Mouse (Mus musculus): ENCODE data around the gene 1700011M02Rik. TPM values are rescaled to one million over a fixed set of nuclear protein-coding genes. Genes with fewer than 3 reads are reported as not detected.

1700011M02Rik gene
- polyA plus RNA-seq (2014; fragmentation: Illumina TruSeq; extraction: RNeasy Lipid Tissue Mini Kit (QIAGEN cat#74804)) = not detected

DNA sequence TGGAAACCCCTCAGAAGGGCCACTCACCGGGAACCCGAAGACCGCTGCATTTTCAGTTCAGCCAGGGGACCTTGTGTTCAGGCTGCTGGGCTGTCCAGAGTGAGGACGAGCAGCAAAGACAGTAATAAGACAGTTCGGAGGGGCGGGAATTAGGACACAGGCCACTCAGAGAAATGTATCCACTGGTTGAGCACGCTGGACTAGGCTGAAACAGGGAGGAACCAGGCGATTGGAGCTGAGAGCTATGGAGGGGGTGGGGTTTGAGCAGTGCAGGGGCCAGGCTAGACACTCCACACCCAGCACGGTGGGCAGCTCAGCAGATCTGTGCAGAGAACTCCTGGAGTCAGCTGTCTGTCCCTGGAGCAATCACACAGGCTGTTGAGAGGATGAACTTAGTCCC, at the start of gene 1700011M02Rik, which contains the start of gene Dmrtc1a:
1700011M02Rik (plus strand) TSS at position 319 of the 400 bp plus-strand sequence.
Dmrtc1a (minus strand) TSS at position 101 of the 400 bp plus-strand sequence.

DNA sequence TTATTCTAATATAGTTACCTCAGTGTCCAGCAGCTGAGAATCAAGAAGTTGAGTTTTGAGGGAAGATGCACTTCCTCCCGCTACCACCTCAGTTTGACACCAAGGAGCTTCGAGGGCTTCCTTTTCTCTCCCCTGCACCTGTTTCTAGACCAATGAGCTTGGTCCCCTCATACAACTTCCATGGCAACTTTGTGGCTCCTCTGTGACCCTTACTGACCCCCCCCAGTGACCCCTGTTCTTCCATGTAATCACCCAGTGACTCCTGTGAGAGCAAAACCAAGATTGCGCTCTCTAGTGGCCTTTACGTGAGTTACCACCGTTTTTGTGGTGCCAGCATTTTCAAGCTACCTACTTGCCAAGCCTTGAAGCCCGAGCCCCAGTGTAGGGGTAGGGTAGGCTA, 40.8 kb upstream of the 1700011M02Rik start, which contains the start of gene 1700031F05Rik:
1700031F05Rik (minus strand) TSS at position 101 of the 400 bp plus-strand sequence.

DNA sequence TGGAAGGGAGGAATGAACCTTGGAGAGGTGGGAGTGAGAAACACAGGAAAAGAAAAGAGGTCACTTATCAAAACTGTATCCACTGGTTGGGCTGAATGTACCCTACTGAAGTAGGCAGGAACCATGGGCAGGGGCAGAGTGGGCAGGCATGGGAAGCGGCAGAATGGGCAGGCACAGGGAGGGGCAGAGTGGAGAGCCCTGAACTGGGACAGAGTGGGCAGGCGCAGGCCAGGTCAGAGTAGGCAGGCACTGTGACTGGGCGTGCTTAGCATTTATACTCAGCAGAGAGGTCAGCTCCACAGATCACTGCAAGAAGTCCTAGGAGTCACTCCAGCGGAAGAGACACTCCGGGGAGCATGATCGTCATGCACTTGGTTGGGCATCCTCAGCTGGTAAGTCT, 19.4 kb downstream of the 1700011M02Rik start, which contains the start of gene 1700018G05Rik:
1700018G05Rik (plus strand) TSS at position 301 of the 400 bp plus-strand sequence.

Other genes starting within 250 kb of the 1700011M02Rik start
- gene Gm3880, start 221.9 kb upstream of the 1700011M02Rik start, polyA plus RNA-seq (2014; fragmentation: Illumina TruSeq; extraction: RNeasy Lipid Tissue Mini Kit (QIAGEN cat#74804)) = not detected
- gene Gm9112, start 201.3 kb upstream of the 1700011M02Rik start, polyA plus RNA-seq (2014; fragmentation: Illumina TruSeq; extraction: RNeasy Lipid Tissue Mini Kit (QIAGEN cat#74804)) = not detected
- gene Dmrtc1b, start 201.0 kb upstream of the 1700011M02Rik start, polyA plus RNA-seq (2014; fragmentation: Illumina TruSeq; extraction: RNeasy Lipid Tissue Mini Kit (QIAGEN cat#74804)) = not detected
- not detected for gene Dmrtc1c1, start 105.9 kb upstream of the 1700011M02Rik start, polyA plus RNA-seq (2014; fragmentation: Illumina TruSeq; extraction: RNeasy Lipid Tissue Mini Kit (QIAGEN cat#74804))
- gene Dmrtc1c2, start 54.3 kb upstream of the 1700011M02Rik start, polyA plus RNA-seq (2014; fragmentation: Illumina TruSeq; extraction: RNeasy Lipid Tissue Mini Kit (QIAGEN cat#74804)) = not detected
- gene 1700031F05Rik, start 40.9 kb upstream of the 1700011M02Rik start, polyA plus RNA-seq (2014; fragmentation: Illumina TruSeq; extraction: RNeasy Lipid Tissue Mini Kit (QIAGEN cat#74804)) = not detected
- 3.6 TPM for gene Dmrtc1a, start 218 bp upstream of the 1700011M02Rik start, polyA plus RNA-seq (2014; fragmentation: Illumina TruSeq; extraction: RNeasy Lipid Tissue Mini Kit (QIAGEN cat#74804))
- gene 1700018G05Rik, start 19.5 kb downstream of the 1700011M02Rik start, polyA plus RNA-seq (2014; fragmentation: Illumina TruSeq; extraction: RNeasy Lipid Tissue Mini Kit (QIAGEN cat#74804)) = not detected

Measured in ovary, adult 10 weeks (tissue).